Mouse (Mus musculus) v-Abl transformed pro-B cells (cell line): Measurements from ENCODE around the gene Ptpn11.

Source experiments
- in situ Hi-C, 2 experiments: fragments of 400-800 bp; cut with MboI; formaldehyde crosslinking; loops; one replicate each; pipeline ENCODE4 v1.15.1; 2025; ENCODE audit not compliant: unreplicated experiment in 2 of 2

The Ptpn11 gene

GRCm38 (mm10) chr5:121188265-121188664 lies 2.9 kb downstream of the Ptpn11 start:
- in situ Hi-C loops = no loop called here

- in situ Hi-C loops = no loop called here
Measured at GRCm38 (mm10) chr5:121187580-121188001, 3.6 kb downstream of the Ptpn11 start.

- in situ Hi-C loops = no loop called here
Measured at GRCm38 (mm10) chr5:121184945-121185551, 6.1 kb downstream of the Ptpn11 start.

DNA sequence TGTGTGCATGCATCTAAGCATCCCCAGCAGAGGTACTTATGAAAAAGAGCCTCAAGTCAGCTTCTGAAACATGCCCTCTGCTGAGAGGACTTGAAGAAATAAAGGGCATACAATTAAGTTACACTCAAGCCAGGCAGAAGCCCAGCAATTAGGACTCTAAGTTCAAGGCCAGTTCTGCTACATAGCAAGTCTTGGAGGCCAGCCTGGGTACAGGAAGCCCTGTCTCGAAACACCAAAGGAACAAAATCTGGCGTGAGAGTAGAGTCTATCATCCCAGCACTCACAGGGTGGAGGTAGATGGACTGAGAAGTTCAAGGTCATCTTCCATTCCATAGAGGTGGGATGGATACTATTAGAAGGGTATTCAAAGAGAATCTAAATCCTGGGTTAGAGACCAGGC lies 6.8 kb downstream of the Ptpn11 start:
- in situ Hi-C loops = no loop called here

DNA sequence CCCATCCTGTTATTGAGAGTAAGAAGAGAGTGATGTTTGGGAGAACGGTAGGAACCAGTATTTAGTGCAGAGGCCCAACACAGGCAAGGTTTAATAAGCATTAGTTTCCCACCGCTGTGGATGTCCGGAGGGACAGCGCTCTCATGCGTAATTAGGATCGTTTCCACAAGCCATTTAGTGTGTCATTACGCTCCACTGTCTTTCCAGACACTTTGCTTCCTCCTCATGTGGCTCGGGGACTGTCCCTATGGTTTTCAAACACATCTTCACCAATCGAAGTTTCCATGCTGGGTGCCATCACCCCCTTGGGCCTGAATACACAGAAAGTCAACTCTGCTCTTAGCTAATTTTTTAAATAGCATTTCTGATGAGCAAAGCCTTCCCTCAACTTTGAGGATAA lies 7.9 kb downstream of the Ptpn11 start:
- in situ Hi-C loops = no loop called here

GRCm38 (mm10) chr5:121179077-121179857 lies 11.9 kb downstream of the Ptpn11 start:
- in situ Hi-C loops = no loop called here

GRCm38 (mm10) chr5:121172835-121173234 lies 18.4 kb downstream of the Ptpn11 start:
- in situ Hi-C loops = no loop called here

DNA sequence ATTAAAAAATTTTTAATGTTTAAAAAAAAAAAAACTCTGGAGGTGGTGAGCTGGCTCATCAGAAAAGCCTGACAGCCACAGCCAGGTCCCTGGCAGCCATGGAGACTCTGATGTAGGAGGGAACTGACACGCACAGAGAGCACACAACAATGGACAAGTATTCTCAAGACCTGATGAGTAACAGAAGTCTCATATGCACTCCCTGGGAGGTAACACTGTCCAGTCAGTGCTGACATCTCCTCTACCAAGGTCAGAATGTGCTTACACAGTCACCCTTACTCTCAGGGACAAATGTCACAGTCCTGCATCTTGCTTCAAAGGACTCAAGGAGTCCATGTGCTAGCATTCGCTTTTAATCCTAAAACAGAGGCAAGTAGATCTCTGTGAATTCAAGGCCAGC lies 21.6 kb downstream of the Ptpn11 start:
- in situ Hi-C loops = no loop called here

GRCm38 (mm10) chr5:121166884-121167283 lies 24.3 kb downstream of the Ptpn11 start:
- in situ Hi-C loops = no loop called here

- in situ Hi-C loops = no loop called here
Measured at GRCm38 (mm10) chr5:121162923-121163322, 28.3 kb downstream of the Ptpn11 start.

GRCm38 (mm10) chr5:121162285-121162684 lies 28.9 kb downstream of the Ptpn11 start:
- in situ Hi-C loops = no loop called here

- in situ Hi-C loops = no loop called here
Measured at GRCm38 (mm10) chr5:121158966-121159365, 32.2 kb downstream of the Ptpn11 start.

- in situ Hi-C loops = no loop called here
Measured at GRCm38 (mm10) chr5:121157489-121157888, 33.7 kb downstream of the Ptpn11 start.

DNA sequence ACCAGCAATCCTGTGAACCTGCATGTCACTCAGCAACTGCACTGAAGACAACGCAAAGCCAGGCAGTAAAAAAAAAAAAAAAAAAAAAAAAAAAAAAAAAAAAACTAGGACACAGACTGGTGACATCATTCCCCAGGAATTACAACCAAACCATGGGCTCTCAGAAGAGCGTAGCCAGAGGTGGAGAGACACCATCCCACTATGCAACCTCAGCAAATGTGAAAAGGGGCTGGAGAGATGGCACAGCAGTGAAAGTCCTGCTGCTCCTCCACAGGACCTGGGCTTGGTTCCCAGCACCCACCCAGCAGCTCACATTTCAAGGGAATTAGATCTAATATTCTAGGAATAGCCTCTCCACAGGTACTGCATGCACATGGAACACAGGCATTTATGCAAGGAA lies 34.2 kb downstream of the Ptpn11 start:
- in situ Hi-C loops = no loop called here

DNA sequence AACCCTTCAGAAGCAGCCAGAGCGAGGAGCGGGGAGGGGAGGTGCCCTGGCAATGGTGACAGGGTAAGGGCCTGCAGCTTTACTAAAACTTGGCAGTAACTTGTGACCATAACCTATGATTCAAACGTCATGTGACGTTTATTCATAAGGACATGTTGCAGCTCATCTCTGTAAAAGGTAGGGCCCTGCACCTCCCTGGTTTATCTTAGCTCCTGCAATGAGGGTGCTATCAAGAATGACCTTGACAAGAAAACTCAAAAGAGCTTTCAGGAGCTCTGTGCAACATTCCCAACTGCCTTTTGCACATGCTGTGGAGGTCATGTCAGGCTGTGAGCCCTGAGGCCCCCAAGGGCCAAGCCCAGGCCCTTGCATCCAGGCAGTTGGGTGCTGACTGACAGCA lies 35.1 kb downstream of the Ptpn11 start:
- in situ Hi-C loops = no loop called here

- in situ Hi-C loops = no loop called here
Measured at GRCm38 (mm10) chr5:121150684-121151083, 40.5 kb downstream of the Ptpn11 start.

DNA sequence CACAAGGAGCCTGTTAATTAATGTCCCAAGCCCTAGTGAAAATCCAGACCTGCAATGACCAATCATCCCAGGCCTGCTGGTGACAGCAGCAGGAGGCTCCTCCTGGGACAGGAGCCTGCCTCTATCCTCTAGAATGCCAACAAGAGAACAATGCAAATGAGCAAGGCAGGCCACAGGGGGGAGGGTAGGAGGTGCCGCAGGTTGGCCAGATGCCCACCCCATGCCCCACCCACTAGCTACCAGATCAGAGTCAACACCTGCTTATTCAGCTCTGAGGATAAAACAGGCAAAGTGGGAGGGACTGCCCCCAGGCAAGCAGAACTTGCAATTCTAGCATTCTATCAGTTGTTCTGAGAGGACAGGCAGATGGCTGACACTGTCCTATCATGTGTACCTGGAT lies 42.0 kb downstream of the Ptpn11 start:
- in situ Hi-C loops = no loop called here

GRCm38 (mm10) chr5:121146275-121146674 lies 44.9 kb downstream of the Ptpn11 start:
- in situ Hi-C loops = no loop called here

GRCm38 (mm10) chr5:121145609-121146008 lies 45.6 kb downstream of the Ptpn11 start:
- in situ Hi-C loops = no loop called here

- in situ Hi-C loops = no loop called here
Measured at GRCm38 (mm10) chr5:121144441-121145238, 46.6 kb downstream of the Ptpn11 start.

GRCm38 (mm10) chr5:121142431-121143119 lies 48.6 kb downstream of the Ptpn11 start:
- in situ Hi-C loops = no loop called here
